Mouse (Mus musculus) heart, embryonic 14.5 days (tissue): ENCODE measurements around the gene Chchd3. TPM values are rescaled to one million over a fixed set of nuclear protein-coding genes. Genes with fewer than 3 reads are reported as not detected.
A peak's percentile ranks its signal among the peaks of the same experiment; 100 is the strongest.

Experiments
- ATAC-seq: fragments of 200-750 bp; cut with Nextera tagmentation; 2 replicates; pipeline ENCODE4 v1.8.0; 2017; ENCODE audit warnings: low read depth, moderate TSS enrichment; ENCODE audit not compliant: insufficient number of reproducible peaks, insufficient read depth, low FRiP score
- H3K27ac ChIP-seq, 2 experiments: fragments of 200-500 bp in 1 of 2; fragments of 300-500 bp in 1 of 2; sonication (generic) in 1 of 2; replicated peaks in 1 of 2; 2 replicates each; pipeline ENCODE4 v1.5.1; 2012 to 2014; ENCODE audit warnings: low read depth in 2 of 2, low read length in 2 of 2, control low read depth in 1 of 2, mild to moderate bottlenecking in 1 of 2, mixed read lengths in 1 of 2; ENCODE audit not compliant: control insufficient read depth in 1 of 2, insufficient read depth in 1 of 2
- H3K27me3 ChIP-seq: fragments of 300-500 bp; sonication (generic); 2 replicates; pipeline ENCODE4 v1.6.1; 2014; ENCODE audit warnings: mild to moderate bottlenecking, low read length, control low read depth; ENCODE audit not compliant: control insufficient read depth, insufficient read depth
- H3K36me3 ChIP-seq: fragments of 300-500 bp; sonication (generic); 2 replicates; pipeline ENCODE4 v1.6.1; 2014; ENCODE audit warnings: mild to moderate bottlenecking, control low read depth, low read length, mixed read lengths; ENCODE audit not compliant: control insufficient read depth, insufficient read depth
- H3K4me1 ChIP-seq, 2 experiments: fragments of 200-500 bp in 1 of 2; fragments of 300-500 bp in 1 of 2; sonication (generic) in 1 of 2; 2 replicates each; pipeline ENCODE4 v1.6.1; 2012 to 2014; ENCODE audit warnings: low read length in 2 of 2, control low read depth in 1 of 2, mixed read lengths in 1 of 2; ENCODE audit not compliant: control insufficient read depth in 2 of 2, insufficient read depth in 2 of 2
- H3K4me2 ChIP-seq: fragments of 300-500 bp; sonication (generic); 2 replicates; pipeline ENCODE4 v1.6.1; 2014; ENCODE audit warnings: mild to moderate bottlenecking, low read length
- H3K4me3 ChIP-seq, 2 experiments: fragments of 200-500 bp in 1 of 2; fragments of 300-500 bp in 1 of 2; sonication (generic) in 1 of 2; 2 replicates each; pipeline ENCODE4 v1.5.1; 2012 to 2014; ENCODE audit warnings: low read length in 2 of 2, mild to moderate bottlenecking in 2 of 2, control low read depth in 1 of 2, low read depth in 1 of 2, moderate library complexity in 1 of 2; ENCODE audit not compliant: control insufficient read depth in 1 of 2, insufficient read depth in 1 of 2
- H3K9ac ChIP-seq: fragments of 300-500 bp; sonication (generic); 2 replicates; pipeline ENCODE4 v1.6.1; 2014; ENCODE audit warnings: mild to moderate bottlenecking, low read length
- H3K9me3 ChIP-seq: fragments of 300-500 bp; sonication (generic); 2 replicates; pipeline ENCODE4 v1.6.1; 2016; ENCODE audit warnings: low read length, control low read depth; ENCODE audit not compliant: control insufficient read depth
- WGBS: fragments of 180-500 bp; shearing (Covaris S2); extraction: QIAGEN DNeasy Blood & Tissue Kit; methylation state at CpG from one replicate; pipeline ENCODE4 v1.1.7; 2014; 5-methylcytosine and 5-hydroxymethylcytosine counted together
- polyA plus RNA-seq: library from polyadenylated mRNA; unstranded; fragments of >200 nt; fragmentation: Nextera tagmentation; extraction: Ambion mirVana; gene quantifications from 2 replicates; pipeline ENCODE4 v1.2.1, GENCODE M21; 2014

Chchd3 gene
- polyA plus RNA-seq, 1 experiment from 2014 or later = 208 TPM

DNA sequence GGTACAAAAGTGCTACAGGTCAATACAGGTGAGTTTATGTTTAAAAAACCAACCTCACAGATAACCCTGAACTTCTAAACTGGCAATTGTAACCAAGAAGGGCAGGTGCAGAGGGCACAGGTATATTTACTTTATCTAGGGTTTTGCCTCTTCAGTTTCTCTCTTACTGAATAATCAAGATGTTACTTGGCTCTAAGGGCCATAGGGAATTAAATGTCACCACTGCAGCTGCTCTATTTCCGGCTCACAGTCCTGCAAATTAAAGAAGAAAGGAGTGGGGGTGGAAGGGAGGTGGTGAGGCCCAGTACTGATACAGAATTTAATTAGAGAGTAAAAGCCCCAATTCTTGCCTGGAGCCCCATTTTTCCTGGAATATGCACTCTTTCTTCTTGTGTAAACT lies 214.6 kb downstream of the Chchd3 start:
- Histone ChIP-seq H3K27me3 (no peaks in the 10 kb centered on the region), H3K36me3 (0 out of 2 replicates have a peak, but pooled peaks cover 3% of the 10 kb centered on the region), H3K4me1 (peaks cover 0 to 8% of the 10 kb centered on the region in 2 experiments; a peak in 1 of 4 replicates), H3K27ac (no peak overlapping the region), H3K4me2 (no peak overlapping the region), H3K9me3 (no peaks in the 10 kb centered on the region), H3K9ac (no peak overlapping the region), H3K4me3 (no peak overlapping the region)
- WGBS = 50% methylated on average over 1 of the region's 1 CpGs
- ATAC-seq = no peak

DNA sequence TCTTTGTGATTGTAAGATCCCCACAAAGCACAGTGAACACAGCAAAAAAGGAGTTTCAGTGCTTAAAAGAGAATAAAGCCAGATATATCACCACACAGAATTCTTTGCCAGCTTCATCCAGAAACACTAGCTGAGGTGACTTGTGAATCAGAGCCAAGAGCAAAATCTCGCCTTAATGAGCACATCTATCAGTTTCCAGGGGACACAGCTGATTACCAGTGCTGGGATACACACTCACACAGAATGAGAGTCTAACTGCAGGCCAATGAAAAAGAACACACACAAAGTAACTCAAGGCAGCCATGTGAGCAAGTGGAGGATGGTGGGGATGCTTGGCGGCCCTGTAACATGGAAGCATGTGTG lies 222.1 kb downstream of the Chchd3 start:
- H3K36me3 ChIP-seq = peaks cover 7% of the 10 kb centered on the region
- no peak overlapping the region for H3K4me3 ChIP-seq
- no peaks in the 10 kb centered on the region for H3K27me3 ChIP-seq
- no peak overlapping the region for H3K4me2 ChIP-seq
- no peaks in the 10 kb centered on the region for H3K9me3 ChIP-seq
- H3K4me1 ChIP-seq = peaks cover 0 to 6% of the 10 kb centered on the region in 2 experiments; a peak in 1 of 4 replicates
- no peak for ATAC-seq
- 0 out of 2 replicates have a peak overlapping the region, but pooled peaks have one; percentile 11 for H3K9ac ChIP-seq
- H3K27ac ChIP-seq = no peak overlapping the region
- 67% methylated on average over 2 of the region's 2 CpGs for WGBS

DNA sequence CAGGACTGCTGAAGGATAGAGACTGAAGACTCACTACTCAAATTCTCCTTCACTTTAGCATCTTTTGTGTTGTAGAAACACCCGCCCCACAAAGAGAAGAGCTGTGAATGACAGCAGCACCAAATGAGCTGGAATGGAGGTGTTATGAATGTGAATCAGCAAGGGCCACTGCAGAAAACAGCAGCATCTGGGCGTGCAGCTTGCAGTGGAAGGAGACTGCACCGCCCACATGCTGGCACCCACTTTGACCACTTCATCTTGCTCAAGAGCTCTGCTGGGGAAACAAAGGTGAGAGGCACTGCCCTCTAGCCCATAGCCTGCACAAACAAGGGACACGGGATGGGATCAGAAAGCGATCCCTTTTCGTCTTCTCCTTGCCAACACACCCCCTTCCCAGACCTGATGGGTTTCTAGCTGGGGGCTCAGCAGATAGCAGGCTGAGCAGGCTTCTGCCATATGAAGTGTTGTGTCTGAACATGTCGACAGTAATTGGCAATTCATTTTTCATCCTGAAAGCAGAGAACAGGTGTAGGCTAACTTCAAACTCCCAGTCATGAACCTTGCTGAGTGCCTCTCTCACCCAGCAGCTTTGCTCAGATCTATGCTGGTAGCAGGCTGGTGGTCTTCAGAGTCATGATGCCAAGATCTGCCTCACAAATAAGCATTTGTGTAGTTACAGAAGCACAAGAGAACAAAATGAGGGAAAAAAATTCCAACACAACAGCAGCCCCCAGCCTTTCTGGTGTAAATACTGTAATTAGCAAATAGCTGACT lies 222.7 kb downstream of the Chchd3 start:
- Histone ChIP-seq H3K27me3 (no peaks in the 10 kb centered on the region), H3K27ac (no peak overlapping the region), H3K4me1 (peaks cover 0 to 6% of the 10 kb centered on the region in 2 experiments; a peak in 1 of 4 replicates), H3K36me3 (peaks cover 7% of the 10 kb centered on the region), H3K9me3 (no peaks in the 10 kb centered on the region), H3K4me3 (no peak overlapping the region), H3K9ac (no peak overlapping the region), H3K4me2 (no peak overlapping the region)
- WGBS = 63% methylated on average over 7 of the region's 7 CpGs
- no peak for ATAC-seq

DNA sequence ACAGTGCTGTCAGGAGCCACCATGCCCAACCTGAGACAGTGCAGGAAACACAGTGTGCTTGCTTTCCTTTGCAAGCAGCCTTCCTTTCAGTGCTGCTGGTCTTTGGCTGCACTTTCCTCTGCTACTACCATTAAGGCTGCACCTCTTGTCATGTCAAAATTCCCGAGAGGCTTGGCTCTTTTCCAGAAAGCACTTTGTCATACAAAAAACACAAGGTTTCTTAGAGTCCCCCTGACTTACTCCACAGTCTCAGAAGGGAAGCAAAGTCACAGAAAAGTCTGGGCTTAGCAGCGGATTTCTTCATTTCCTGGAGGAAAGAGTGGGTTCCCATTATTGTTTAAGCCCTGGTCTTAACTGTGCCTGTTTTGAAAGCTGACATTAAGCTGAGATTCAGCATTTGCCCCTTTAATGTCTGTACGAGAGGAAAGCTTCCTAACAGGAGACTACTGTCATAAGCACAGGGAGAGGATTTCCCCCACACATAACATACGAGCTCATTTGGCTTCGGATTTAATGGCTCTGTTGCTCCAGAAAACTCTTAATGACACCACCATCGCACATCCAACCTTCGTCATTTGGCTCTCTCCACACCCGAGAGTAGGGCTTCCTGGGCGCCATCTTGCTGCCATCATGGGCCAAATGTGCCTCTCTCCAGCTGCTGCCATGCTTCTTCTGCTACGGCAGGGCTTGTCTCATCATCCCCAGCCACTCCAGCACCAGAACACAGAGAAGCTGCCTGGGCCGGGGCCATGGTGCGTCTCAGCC lies 236.0 kb downstream of the Chchd3 start:
- H3K27ac ChIP-seq = peak overlapping the region; percentile 38 to 55
- H3K4me1 ChIP-seq = peaks cover 7 to 10% of the 10 kb centered on the region in 2 experiments
- no peaks in the 10 kb centered on the region for H3K27me3 ChIP-seq
- ATAC-seq = no peak
- WGBS = 72% methylated on average over 12 of the region's 12 CpGs
- no peak overlapping the region for H3K4me3 ChIP-seq
- H3K9me3 ChIP-seq = no peaks in the 10 kb centered on the region
- no peaks in the 10 kb centered on the region for H3K36me3 ChIP-seq
- H3K4me2 ChIP-seq = no peak overlapping the region
- no peak overlapping the region for H3K9ac ChIP-seq

DNA sequence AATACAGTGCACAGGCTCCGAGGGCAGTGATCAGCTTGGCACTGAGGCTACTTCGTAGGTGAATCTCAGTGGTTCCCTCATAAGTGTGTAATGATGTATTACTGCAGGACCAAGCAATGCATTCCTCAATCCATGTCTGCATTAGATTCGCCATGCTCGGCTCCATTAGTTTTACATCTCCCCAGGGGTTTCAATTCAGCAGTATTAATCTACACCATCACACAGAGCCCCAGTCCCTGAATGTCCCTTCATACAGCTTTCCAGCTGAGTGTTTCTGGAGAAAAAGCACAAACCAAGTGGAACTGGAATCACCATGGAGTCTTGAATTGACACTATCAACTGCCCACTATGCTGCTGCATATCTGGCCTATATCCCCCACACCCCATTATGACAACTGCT lies 241.1 kb downstream of the Chchd3 start:
- Histone ChIP-seq H3K27ac (no peak overlapping the region), H3K36me3 (no peaks in the 10 kb centered on the region), H3K4me3 (no peak overlapping the region), H3K9ac (no peak overlapping the region), H3K9me3 (no peaks in the 10 kb centered on the region), H3K27me3 (no peaks in the 10 kb centered on the region), H3K4me2 (no peak overlapping the region), H3K4me1 (peaks cover 2 to 5% of the 10 kb centered on the region in 2 experiments)
- 97% methylated on average over 4 of the region's 4 CpGs for WGBS
- ATAC-seq = no peak

DNA sequence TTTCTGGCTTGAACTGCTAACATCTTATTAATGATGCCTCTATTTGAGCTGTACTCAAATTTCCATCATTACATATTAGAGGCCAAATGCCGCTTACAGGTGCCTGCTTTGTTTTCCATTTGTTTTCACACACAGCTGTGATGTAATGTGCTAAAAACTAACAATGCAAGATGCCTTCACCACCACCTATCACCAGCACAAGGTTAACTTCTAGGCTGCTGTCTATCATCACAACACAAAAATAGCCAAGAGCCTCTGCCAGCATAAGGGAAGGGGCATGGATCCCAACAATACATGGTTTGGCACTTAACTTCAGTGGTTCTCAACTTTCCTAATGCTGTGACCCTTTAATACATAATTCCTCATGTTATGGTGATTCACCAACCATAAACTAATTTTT lies 251.3 kb downstream of the Chchd3 start:
- no peak for ATAC-seq
- Histone ChIP-seq H3K27ac (peak overlapping the region in 1 of 2 experiments; percentile 6; a peak in 2 of 4 replicates), H3K9me3 (no peaks in the 10 kb centered on the region), H3K4me2 (no peak overlapping the region), H3K36me3 (peaks cover under 1% of the 10 kb centered on the region; the same call in 1 of the 2 replicates), H3K27me3 (no peaks in the 10 kb centered on the region), H3K9ac (no peak overlapping the region), H3K4me1 (peaks cover 10 to 28% of the 10 kb centered on the region in 2 experiments), H3K4me3 (no peak overlapping the region)
- WGBS = 41% methylated on average over 1 of the region's 1 CpGs

DNA sequence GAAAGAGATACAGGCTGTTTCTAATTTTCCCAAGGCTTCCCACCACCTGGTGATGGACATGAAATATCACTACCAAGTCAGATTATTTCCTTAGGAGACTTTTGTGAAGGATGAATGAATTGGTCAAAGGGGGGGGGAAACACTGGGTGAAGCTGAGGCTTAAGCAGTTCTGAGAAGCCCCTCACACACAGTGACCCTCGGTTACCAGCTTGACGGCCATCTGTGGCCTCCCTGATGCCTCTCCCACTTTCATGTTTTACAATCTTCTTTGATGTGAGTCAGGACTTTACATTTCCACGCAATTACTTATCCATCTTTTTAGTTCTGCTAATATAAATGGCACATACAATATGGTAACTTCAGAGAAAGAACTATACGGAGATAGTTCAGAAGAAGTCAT lies 252.3 kb downstream of the Chchd3 start:
- no peak for ATAC-seq
- H3K4me1 ChIP-seq = peaks cover 10 to 22% of the 10 kb centered on the region in 2 experiments
- no peaks in the 10 kb centered on the region for H3K27me3 ChIP-seq
- 84% methylated on average over 4 of the region's 4 CpGs for WGBS
- H3K36me3 ChIP-seq = peaks cover 9% of the 10 kb centered on the region
- H3K9me3 ChIP-seq = no peaks in the 10 kb centered on the region
- no peak overlapping the region for H3K4me3 ChIP-seq
- H3K27ac ChIP-seq = no peak overlapping the region
- H3K9ac ChIP-seq = no peak overlapping the region
- H3K4me2 ChIP-seq = no peak overlapping the region
